Mouse (Mus musculus): ENCODE measurements at regions not wholly inside any gene's neighbourhood (a gene's known extent, or its start where the extent isn't known, plus 50 kb on each side); places are given as distances from the start of the nearest gene placed in this dataset.

DNA sequence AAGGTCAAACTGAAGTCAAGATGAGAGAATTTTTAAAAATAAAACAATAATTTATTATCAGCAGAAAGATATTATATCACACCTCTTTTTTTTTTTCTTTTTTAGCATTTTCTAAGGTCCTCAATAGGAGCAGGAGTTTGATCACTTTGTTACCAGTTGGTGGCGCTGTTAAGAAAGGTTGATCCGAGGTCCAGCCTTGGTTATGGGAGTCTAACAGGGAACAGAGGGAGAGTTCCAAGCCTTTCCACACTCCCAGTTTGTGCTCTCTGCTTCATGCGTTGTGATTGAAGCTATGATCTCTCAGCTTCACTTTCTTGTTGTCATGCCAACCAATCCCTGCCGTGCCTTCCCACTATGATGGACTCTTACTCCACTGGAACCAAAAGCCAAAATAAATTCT, 83.8 kb downstream of the Fam174a start:
- DNase-seq (ENCODE audit: low read depth, low spot score) = peak; percentile 34

- DNase-seq (ENCODE audit: low read depth, low spot score) = no peak
Observed at GRCm38 (mm10) chr1:95399764-95400163, 86.3 kb downstream of the Fam174a start.

DNA sequence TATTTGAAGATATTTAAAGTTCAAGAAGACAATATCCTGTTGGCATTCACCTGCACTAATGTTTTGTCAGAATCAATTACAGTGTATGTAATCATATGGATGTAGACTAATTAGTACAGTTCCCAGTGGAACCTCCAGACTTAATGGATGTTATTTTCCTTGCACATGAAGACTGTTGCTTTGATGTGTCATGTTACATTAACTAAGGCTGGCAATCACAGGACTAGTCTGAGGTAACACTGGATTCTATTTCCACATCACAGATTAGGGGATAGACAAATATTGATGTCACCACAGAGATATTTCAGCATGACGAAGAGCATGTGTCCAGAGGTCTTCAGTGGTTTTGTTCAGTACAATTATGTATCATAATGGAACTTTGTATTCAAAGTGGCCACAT, 108.8 kb downstream of the Fam174a start:
- DNase-seq (ENCODE audit: low read depth, low spot score) = no peak

GRCm38 (mm10) chr1:95425420-95425819, 112.0 kb downstream of the Fam174a start:
- DNase-seq (ENCODE audit: low read depth, low spot score) = no peak

- DNase-seq (ENCODE audit: low read depth, low spot score) = no peak
Observed at GRCm38 (mm10) chr1:95437155-95437554, 123.7 kb downstream of the Fam174a start.

DNA sequence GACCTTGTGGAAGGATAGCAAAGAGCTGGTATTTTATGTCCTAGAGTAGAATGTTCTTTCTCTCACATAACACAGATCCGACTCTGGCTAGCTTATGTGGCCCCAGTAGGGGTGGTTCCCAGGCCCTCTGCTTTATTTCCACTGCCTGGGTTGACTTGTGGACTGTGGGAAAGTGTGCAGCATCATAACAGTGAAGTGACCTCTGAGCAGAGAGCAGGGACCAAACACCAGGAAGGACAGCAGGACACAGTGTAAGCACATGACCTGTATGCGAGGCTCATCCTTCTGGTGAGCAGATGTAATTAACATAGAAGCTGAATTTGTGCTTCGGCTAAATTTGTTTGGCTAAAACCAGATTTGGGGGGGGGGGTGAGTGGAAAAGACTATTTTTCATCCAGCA, 132.1 kb downstream of the Fam174a start:
- DNase-seq (ENCODE audit: low read depth, low spot score) = no peak

DNA sequence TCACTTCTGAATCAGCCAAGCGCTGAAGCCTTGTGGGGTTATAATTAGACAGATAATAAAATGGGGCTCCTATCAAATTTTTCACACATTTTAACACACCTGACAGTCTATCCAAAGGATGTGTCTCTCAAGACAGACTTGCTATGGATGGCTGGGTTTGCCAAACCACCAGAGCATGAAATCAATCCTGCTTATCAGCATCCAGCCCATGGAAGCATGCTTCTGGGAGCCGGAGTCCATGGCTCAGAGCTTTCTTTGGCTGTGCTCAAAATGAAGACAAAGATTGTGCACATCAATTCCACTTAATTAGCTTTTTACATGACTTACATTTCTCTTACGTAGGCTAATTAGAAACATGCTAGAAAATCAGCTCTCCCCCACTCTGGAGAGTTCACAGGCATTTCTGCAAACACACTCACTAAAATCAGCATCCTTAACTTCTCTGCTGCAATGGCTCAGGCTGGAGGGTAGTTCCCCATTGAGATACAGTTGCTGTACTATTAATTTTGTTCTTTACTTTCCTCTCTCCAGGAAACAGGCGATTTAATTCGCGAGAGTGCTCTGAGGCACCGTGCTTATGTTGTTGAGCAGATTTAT, 135.6 kb downstream of the Fam174a start:
- DNase-seq (ENCODE audit: low read depth, low spot score) = no peak

DNA sequence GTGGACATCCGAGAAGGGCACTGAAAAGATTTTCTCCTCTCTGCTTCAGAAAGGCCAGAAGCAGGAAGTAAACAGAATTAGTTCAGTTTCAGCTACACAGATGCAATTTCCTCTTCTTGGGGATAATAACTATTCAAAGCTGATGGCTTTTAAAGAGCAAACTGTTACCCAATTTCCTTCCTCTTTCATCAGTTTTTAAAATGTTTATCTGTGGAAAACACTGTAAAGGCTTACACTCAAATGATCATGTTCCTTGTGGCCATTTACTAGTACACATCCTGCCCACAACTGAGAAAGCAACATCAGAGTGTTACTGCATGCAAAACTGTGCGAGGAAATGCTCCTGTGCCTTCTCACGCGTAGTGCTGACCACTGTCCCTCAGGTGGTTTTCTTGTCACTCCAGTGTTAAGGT, 137.5 kb downstream of the Fam174a start:
- DNase-seq (ENCODE audit: low read depth, low spot score) = no peak

GRCm38 (mm10) chr1:95451755-95452154, 138.3 kb downstream of the Fam174a start:
- peak; percentile 99 for DNase-seq (ENCODE audit: low read depth, low spot score)

DNA sequence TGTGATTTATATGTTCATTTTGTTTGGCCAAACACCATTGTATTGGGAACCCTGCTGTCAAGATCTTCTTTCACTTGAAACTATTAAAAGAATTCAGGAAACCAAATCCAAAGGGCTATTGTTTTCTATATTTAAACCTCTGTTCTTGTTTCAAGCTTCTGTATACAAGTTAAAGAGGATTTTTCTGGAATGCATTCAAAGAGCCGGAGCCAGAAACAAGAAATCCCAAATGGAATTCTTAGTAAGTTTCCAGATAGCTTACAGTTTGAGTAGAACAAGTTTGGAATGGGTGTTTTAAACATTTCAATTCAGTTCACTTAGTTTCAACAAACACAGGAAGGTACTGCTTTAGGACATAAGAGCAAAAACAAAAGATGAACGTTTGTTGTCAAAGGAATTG, 140.8 kb downstream of the Fam174a start:
- no peak for DNase-seq (ENCODE audit: low read depth, low spot score)

- DNase-seq (ENCODE audit: low read depth, low spot score) = no peak
Observed at GRCm38 (mm10) chr1:95459355-95459754, 145.9 kb downstream of the Fam174a start.

DNA sequence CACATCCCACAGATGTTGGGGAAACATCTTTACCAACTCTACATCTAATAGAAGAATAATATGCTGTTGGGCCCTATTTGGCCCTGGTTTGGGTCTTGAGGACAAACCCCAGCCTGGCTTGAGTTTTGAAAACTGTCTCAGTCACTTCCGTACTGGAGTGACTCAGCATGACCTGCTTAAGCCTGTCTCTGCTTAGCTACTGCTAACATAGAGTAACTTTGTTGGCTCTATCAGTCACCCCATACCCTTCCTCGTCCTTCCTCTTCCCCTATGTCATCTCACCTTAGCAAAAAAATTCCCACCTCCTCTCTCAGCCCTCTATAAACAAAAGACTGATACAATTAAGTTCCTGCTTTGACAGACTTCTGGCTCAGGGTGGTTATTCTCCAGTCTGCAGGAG, 154.7 kb downstream of the Fam174a start:
- no peak for DNase-seq (ENCODE audit: low read depth, low spot score)

- DNase-seq (ENCODE audit: low read depth, low spot score) = no peak
Observed at GRCm38 (mm10) chr1:95468772-95469171, 155.3 kb downstream of the Fam174a start.

GRCm38 (mm10) chr1:95470491-95470890, 157.1 kb downstream of the Fam174a start:
- no peak for DNase-seq (ENCODE audit: low read depth, low spot score)

DNA sequence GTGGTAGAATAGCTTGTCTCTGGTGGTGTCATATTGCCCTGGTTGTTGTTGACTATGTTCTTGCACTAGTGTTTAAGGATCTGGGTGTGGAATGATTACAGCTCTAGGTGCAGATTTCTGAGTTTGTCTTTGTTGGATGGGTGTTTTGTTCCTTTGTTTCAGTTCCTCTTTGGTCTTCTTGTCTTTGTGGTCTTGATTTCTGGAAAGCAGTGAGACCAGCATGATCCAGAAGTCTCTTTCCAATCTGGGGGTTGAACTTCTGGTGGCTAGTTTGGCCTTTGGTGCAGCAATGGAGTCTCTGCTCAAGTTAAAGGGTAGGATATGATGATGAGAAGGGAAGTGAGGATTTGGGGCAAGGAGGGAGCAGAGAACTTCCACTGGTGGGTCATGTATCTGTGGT, 174.4 kb downstream of the St8sia4 start:
- DNase-seq (ENCODE audit: low read depth, low spot score) = no peak

DNA sequence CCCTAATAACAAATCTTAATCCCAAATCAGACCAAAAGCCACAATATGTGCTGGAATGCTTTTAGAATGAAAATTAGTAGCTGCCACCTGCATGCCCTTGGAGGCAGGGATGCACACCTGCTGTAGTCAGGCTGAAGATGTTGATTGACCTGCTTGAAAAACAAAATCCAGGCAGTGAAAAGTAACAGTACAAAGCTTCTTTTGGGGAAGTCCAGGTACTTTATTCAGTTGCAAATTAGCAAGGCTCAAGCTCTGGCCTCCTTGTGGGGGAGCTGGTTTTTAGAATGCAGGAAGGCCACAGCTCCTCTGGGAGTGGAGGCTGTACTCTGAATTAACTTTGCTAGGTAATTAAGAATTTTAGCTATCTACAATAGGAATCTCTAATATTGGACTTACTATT, 166.7 kb downstream of the St8sia4 start:
- DNase-seq (ENCODE audit: low read depth, low spot score) = peak; percentile 38

DNA sequence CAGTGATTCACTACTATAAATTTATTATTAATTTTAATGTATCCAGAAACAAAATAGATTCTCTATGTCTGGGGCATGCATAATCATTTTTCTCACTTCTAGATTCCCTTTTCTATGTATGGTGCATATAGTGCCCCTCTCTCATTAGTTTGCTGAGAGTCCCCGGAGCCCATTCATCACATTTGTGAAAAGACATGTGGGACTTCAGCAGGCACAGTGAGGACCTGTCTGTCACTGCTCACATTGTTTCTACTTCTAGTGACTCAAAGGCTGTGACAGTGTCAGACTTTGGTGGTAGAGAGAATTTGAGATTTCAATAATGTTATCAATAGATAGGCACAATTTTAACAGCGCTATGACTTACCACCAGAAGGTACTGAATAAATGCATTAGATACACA, 158.7 kb downstream of the St8sia4 start:
- no peak for DNase-seq (ENCODE audit: low read depth, low spot score)

- no peak for DNase-seq (ENCODE audit: low read depth, low spot score)
Observed at GRCm38 (mm10) chr1:95528726-95529125, 138.6 kb downstream of the St8sia4 start.

- no peak for DNase-seq (ENCODE audit: low read depth, low spot score)
Observed at GRCm38 (mm10) chr1:95531017-95531416, 136.4 kb downstream of the St8sia4 start.

Measured in ZHBTc4 (cell line).